Mouse (Mus musculus) effector memory CD4-positive, alpha-beta T cell, adult 7 months (primary cell): ENCODE data around the gene F3. TPM values are rescaled to one million over a fixed set of nuclear protein-coding genes. Genes with fewer than 3 reads are reported as not detected.

Source experiments
- polyA plus RNA-seq: library from polyadenylated mRNA; unstranded; fragments of 100-300 nt; shearing (Covaris generic); gene quantifications from one replicate; pipeline ENCODE4 v1.2.1, GENCODE M21; 2017

F3 gene
- polyA plus RNA-seq, result not detected

DNA sequence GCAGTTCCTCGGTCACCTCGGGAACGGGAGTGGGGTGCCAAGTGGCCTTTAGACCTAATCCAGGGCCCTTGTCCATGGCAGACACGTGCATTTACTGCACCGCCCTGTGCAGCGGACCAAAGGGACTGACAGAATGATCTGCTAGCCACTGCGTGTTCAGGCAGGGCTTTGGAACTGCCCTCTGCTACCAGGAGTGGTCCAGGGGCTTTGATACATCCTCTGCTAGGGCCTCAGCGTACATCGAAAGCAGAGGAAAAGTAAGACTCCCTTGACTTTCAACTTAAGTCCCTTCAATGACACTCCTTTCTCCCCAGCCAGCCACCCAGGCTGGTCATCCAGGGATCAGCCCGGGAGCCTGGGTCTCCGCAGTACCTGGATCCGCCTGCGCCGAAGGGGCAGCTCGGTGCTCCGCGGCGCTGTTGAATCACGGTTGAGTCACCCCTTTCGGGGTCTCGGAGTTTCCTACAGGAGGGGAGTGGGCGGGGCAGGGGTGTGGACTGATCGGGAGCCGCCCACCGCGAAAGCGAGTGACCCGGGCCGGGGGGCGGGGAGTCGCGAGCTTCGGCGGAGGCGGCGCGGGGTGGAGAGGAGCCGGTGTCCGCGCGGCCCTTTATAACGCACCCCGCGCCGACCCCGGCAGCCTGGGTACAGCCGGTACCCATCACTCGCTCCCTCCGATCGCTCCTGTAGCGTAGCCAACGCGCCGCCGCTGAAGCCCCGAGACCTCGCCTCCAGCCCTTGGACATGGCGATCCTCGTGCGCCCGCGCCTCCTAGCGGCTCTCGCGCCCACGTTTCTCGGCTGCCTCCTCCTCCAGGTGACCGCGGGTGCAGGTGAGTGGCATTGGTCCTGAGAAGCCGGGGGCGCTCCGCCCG, at the start of gene F3:
TSS of gene F3 (plus strand) at position 567 of the 874 bp plus-strand sequence.

Other genes with a start within 250 kb of the F3 start
- not detected for gene Slc44a3, start 191.1 kb upstream of the F3 start, polyA plus RNA-seq
- not detected for gene 4930432M17Rik, start 52.8 kb upstream of the F3 start, polyA plus RNA-seq
- gene Abcd3, start 91.8 kb downstream of the F3 start, polyA plus RNA-seq, result 8.5 TPM
- 0.17 TPM for gene Arhgap29, start 229.0 kb downstream of the F3 start, polyA plus RNA-seq